Mouse (Mus musculus) limb, embryonic 13.5 days (tissue): Measurements from ENCODE around the gene Ly75. TPM values are rescaled to one million over a fixed set of nuclear protein-coding genes. Genes with fewer than 3 reads are reported as not detected.

Source experiments
- ATAC-seq: fragments of 200-750 bp; cut with Nextera tagmentation; 2 replicates; pipeline ENCODE4 v1.8.0; 2017; ENCODE audit warnings: low read depth, moderate number of reproducible peaks, moderate TSS enrichment; ENCODE audit not compliant: low FRiP score
- H3K27ac ChIP-seq: fragments of 300-500 bp; sonication (generic); 2 replicates; pipeline ENCODE4 v1.5.1; 2015; ENCODE audit warnings: inconsistent platforms, mild to moderate bottlenecking, moderate library complexity
- H3K27me3 ChIP-seq: fragments of 300-500 bp; sonication (generic); 2 replicates; pipeline ENCODE4 v1.6.1; 2015; ENCODE audit warnings: mild to moderate bottlenecking, inconsistent platforms
- H3K36me3 ChIP-seq: fragments of 300-500 bp; sonication (generic); 2 replicates; pipeline ENCODE4 v1.6.1; 2015; ENCODE audit warnings: inconsistent platforms, mild to moderate bottlenecking, moderate library complexity
- H3K4me1 ChIP-seq: fragments of 300-500 bp; sonication (generic); 2 replicates; pipeline ENCODE4 v1.6.1; 2015; ENCODE audit warnings: inconsistent platforms
- H3K4me2 ChIP-seq: fragments of 300-500 bp; sonication (generic); replicated peaks from 2 replicates; pipeline ENCODE4 v1.6.1; 2015; ENCODE audit warnings: inconsistent platforms, mild to moderate bottlenecking, moderate library complexity
- H3K4me3 ChIP-seq: fragments of 300-500 bp; sonication (generic); 2 replicates; pipeline ENCODE4 v1.5.1; 2015; ENCODE audit warnings: moderate library complexity, mild to moderate bottlenecking, inconsistent platforms
- H3K9ac ChIP-seq: fragments of 300-500 bp; sonication (generic); 2 replicates; pipeline ENCODE4 v1.6.1; 2015; ENCODE audit warnings: mild to moderate bottlenecking, inconsistent platforms
- H3K9me3 ChIP-seq: fragments of 300-500 bp; sonication (generic); 2 replicates; pipeline ENCODE4 v1.6.1; 2016; ENCODE audit warnings: inconsistent platforms
- WGBS: fragments of 180-500 bp; shearing (Covaris S2); methylation state at CpG from one replicate; pipeline ENCODE4 v1.1.7; 2015; 5-methylcytosine and 5-hydroxymethylcytosine counted together
- polyA plus RNA-seq: library from polyadenylated mRNA; unstranded; fragments of >200 nt; fragmentation: Nextera tagmentation; extraction: Ambion mirVana; gene quantifications from 2 replicates; pipeline ENCODE4 v1.2.1, GENCODE M21; 2015

Ly75 gene
- polyA plus RNA-seq, 1 experiment from 2014 or later: 2.5 TPM

DNA sequence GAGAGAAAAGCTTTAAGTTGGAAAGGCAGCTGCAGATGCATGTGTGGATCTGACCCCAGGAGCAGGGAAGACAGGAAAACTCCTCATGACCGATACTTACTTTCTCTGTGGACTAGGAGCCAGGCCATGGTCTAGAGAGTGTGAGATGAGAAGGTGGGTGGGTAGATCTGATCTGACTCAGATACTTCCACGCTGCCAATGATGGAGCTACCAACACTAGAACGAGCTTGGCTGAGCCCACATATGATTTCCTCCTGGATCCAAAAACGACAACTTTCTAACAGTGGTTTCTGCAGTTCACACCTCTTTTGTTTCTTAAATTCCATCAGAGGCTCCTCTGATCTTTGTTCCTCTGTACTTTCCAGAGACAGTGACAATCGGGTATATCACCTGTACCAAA is 18.6 kb upstream of the Ly75 start:
- H3K36me3 ChIP-seq: no peaks in the 10 kb centered on the region
- WGBS: 70% methylated on average over 5 of the region's 5 CpGs
- no peak overlapping the region for H3K27ac ChIP-seq
- H3K4me1 ChIP-seq: peaks cover 7% of the 10 kb centered on the region; the same call in 1 of the 2 replicates
- 0 out of 2 replicates have a peak, but pooled peaks cover 3% of the 10 kb centered on the region for H3K9me3 ChIP-seq
- no peak overlapping the region for H3K4me3 ChIP-seq
- no peak for ATAC-seq
- no peak overlapping the region for H3K9ac ChIP-seq
- no peak overlapping the region for H3K4me2 ChIP-seq
- no peaks in the 10 kb centered on the region for H3K27me3 ChIP-seq

DNA sequence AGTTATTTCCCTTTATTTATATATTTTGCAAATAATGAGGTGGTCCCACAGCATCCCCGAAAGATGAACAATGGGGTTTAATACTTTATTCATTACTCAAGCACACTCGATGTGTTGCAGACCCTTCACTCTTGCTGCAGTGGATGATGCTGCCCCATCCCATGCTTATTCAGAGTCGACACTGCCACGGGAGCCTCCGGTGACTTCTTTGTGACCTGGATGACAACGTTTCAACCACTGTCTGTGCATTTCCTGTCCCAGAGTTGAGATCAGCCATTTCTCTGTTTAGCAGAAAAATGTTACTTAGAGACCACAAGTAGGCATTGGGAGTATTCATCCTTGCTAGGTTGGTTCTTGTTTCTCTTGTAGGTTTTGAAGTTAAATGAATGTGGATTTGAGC is 10.7 kb upstream of the Ly75 start:
- Histone ChIP-seq H3K27me3 (no peaks in the 10 kb centered on the region), H3K27ac (no peak overlapping the region), H3K9me3 (0 out of 2 replicates have a peak, but pooled peaks cover 1% of the 10 kb centered on the region), H3K4me2 (no peak overlapping the region), H3K4me1 (peaks cover 7% of the 10 kb centered on the region; the same call in 1 of the 2 replicates), H3K36me3 (no peaks in the 10 kb centered on the region), H3K9ac (no peak overlapping the region), H3K4me3 (no peak overlapping the region)
- WGBS: 74% methylated on average over 6 of the region's 6 CpGs
- no peak for ATAC-seq

DNA sequence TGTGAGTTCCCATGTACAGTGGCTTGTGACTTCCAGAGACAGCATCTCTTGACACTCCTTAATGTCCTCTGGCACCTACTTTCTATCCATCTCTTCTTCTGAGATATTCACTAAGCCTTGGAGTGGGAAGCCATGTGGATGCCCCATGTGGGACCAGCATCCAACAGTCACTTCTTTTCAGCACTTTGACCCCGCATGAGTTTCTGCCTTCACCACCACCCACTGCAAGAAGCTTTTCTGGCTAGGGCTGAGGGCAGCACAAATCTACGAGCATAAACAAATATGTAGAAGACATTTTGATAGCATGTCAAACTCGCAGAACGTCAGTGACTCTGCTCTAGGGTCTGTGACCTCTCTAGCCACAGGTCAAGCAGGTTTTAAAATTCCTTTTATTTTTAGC is 9.2 kb upstream of the Ly75 start:
- Histone ChIP-seq H3K4me2 (no peak overlapping the region), H3K27ac (no peak overlapping the region), H3K9ac (no peak overlapping the region), H3K27me3 (no peaks in the 10 kb centered on the region), H3K4me1 (no peaks in the 10 kb centered on the region), H3K4me3 (no peak overlapping the region), H3K9me3 (no peaks in the 10 kb centered on the region), H3K36me3 (no peaks in the 10 kb centered on the region)
- 86% methylated on average over 4 of the region's 4 CpGs for WGBS
- ATAC-seq: no peak

DNA sequence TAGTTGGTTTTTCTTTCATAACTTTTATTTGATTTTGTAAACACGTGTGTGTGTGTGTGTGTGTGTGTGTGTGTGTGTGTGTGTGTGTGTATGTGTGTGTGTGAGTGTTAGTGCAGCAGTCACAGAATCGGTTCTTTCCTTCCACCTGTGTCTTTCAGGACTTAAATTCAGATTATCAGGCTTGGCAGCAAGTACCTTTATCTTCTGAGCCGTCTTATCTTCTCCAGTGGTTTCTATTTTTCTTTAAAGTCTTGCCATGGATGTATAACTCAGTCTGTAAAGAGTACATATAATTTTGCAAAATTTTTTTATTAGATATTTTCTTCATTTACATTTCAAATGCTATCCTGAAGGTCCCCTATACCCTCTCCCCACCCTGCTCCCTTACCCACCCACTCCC is 4.3 kb upstream of the Ly75 start:
- WGBS: 76% methylated on average over 3 of the region's 3 CpGs
- Histone ChIP-seq H3K9me3 (no peaks in the 10 kb centered on the region), H3K27me3 (peaks cover 8% of the 10 kb centered on the region; the same call in 1 of the 2 replicates), H3K27ac (no peak overlapping the region), H3K36me3 (no peaks in the 10 kb centered on the region), H3K4me2 (no peak overlapping the region), H3K4me3 (no peak overlapping the region), H3K4me1 (peaks cover 5% of the 10 kb centered on the region; the same call in 1 of the 2 replicates), H3K9ac (no peak overlapping the region)
- no peak for ATAC-seq

DNA sequence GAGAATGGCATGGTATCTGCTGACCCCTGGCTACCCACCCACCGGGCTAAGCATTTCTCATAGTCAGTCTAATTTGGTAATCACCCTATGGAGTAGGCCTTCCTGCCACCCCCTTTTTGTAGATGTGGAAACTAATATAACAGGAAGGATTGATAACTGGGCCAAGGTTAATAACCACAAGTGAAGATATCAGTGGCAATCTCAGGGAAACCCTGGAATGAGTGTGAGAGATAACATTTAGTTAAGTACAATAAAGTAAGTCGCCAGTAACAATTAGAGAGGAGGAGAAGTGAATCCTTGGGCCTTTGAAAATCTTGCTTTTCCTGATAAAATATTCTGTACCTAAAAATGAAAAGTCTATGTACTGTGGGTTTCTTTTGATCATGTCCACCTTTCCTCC is 3.7 kb upstream of the Ly75 start:
- WGBS: 79% methylated on average over 2 of the region's 2 CpGs
- no peak for ATAC-seq

DNA sequence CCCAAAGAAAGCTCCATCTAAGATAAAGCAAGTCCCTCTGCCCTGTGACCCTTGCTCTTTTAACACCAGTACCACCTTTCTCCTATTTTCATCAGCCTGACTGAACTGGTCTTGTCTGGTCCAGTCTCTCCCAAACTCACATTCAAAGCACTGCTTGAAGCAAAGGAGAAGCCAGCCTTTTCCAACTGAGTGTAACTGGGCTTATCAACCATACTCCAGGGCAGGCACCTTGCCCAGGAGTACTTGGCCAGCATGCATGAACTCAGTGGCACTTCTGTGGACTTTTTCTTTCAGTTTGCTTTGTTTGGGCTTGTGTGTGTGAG is 1.6 kb upstream of the Ly75 start:
- no peak for ATAC-seq

More for the DNA sequence above, 3.7 kb upstream of the Ly75 start:
- no peaks in the 10 kb centered on the region for H3K36me3 ChIP-seq
- H3K4me3 ChIP-seq: no peak overlapping the region
- H3K9ac ChIP-seq: no peak overlapping the region
- peaks cover 6% of the 10 kb centered on the region; the same call in 1 of the 2 replicates for H3K4me1 ChIP-seq
- no peak overlapping the region for H3K27ac ChIP-seq
- H3K27me3 ChIP-seq: peaks cover 8% of the 10 kb centered on the region; the same call in 1 of the 2 replicates
- no peaks in the 10 kb centered on the region for H3K9me3 ChIP-seq
- H3K4me2 ChIP-seq: no peak overlapping the region

DNA sequence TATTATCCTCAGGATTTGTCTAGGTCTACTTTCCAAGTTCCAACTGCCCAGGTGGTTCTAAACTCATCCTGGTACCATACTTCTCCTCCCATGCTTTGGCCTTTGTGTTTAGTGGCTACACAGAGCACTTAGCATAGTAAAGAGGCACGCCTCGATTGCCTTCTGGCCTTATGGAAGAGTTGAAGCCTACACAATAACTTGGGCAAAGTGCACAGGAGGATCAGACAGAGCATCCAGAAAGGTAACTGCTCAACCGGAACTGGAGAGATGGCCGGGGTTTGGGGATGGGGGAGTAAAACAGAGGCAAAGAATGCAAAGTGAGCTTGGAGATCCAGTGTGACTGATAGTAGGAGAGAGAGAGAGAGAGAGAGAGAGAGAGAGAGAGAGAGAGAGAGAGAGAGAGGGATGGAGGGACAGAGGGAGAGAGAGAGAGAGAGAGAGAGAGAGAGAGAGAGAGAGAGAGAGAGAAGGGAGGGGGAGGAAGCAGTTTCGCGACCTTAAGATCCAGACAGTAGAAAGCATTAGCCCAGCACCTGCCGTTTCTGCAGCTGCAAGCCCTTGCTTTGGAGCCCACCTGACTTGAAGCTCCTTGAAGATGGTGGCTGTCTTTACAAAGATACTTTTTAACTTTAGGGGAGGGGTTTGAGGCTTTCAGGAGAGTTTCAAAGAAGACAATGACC is 1.1 kb upstream of the Ly75 start:
- no peak for ATAC-seq
- Histone ChIP-seq H3K9ac (no peak overlapping the region), H3K4me3 (no peak overlapping the region), H3K4me2 (no peak overlapping the region), H3K4me1 (peaks cover 6% of the 10 kb centered on the region; the same call in 1 of the 2 replicates), H3K9me3 (no peaks in the 10 kb centered on the region), H3K27ac (no peak overlapping the region), H3K36me3 (no peaks in the 10 kb centered on the region), H3K27me3 (peaks cover 8% of the 10 kb centered on the region; the same call in 1 of the 2 replicates)
- 45% methylated on average over 7 of the region's 7 CpGs for WGBS

More for the DNA sequence above, 1.6 kb upstream of the Ly75 start:
- no peak overlapping the region for H3K27ac ChIP-seq
- no peaks in the 10 kb centered on the region for H3K36me3 ChIP-seq
- peaks cover 6% of the 10 kb centered on the region; the same call in 1 of the 2 replicates for H3K4me1 ChIP-seq
- no peaks in the 10 kb centered on the region for H3K9me3 ChIP-seq
- H3K27me3 ChIP-seq: peaks cover 8% of the 10 kb centered on the region; the same call in 1 of the 2 replicates
- no peak overlapping the region for H3K4me3 ChIP-seq
- H3K4me2 ChIP-seq: no peak overlapping the region
- H3K9ac ChIP-seq: no peak overlapping the region

DNA sequence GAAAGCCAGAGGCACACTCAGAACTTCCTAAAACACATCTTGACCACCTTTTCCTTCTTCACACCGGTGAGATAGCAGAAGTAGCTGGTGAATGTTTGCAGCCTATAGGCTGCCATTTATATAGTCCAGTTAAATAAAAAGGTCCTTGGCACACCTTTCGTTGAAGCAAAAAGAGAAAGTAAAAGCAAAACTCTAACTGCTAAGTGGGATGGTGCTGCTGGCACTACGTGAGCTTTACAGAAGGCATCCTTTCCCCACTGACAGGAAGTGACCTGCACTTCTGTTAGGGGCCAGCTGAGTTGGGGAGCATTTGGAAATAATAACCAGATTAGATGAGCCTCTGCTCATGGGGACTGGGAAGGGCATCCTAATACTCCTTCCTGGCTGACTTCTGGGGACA is 757 bp downstream of the Ly75 start:
- peak overlapping the region; percentile 66 for H3K4me3 ChIP-seq
- no peaks in the 10 kb centered on the region for H3K9me3 ChIP-seq
- H3K9ac ChIP-seq: peak overlapping the region; percentile 72
- H3K36me3 ChIP-seq: no peaks in the 10 kb centered on the region
- 58% methylated on average over 3 of the region's 3 CpGs for WGBS
- H3K27ac ChIP-seq: no peak overlapping the region
- H3K27me3 ChIP-seq: peaks cover 8% of the 10 kb centered on the region; the same call in 1 of the 2 replicates
- ATAC-seq: no peak
- H3K4me2 ChIP-seq: peak overlapping the region; percentile 84
- H3K4me1 ChIP-seq: peaks cover 6% of the 10 kb centered on the region; the same call in 1 of the 2 replicates

DNA sequence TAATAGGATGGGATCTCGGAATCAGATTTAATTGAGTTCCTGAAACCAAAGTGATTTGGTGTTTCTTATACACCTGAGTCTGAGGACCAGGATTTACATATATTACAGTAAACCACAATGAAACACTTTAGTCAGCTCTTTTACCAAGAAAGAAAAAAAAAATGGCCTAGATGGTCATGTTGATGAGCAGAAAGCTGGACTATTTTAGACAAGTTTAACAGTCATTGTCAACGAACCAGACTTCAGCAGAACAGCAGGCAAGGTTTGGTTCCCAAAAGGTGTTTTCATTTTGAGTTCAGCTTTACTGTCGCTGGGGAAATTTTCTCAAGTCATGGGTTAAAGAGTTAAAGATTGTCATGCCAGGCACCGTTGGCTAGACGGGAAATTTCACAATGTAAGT is 5.8 kb downstream of the Ly75 start:
- no peak overlapping the region for H3K4me2 ChIP-seq
- H3K27ac ChIP-seq: no peak overlapping the region
- H3K36me3 ChIP-seq: no peaks in the 10 kb centered on the region
- H3K9ac ChIP-seq: no peak overlapping the region
- no peak overlapping the region for H3K4me3 ChIP-seq
- no peaks in the 10 kb centered on the region for H3K9me3 ChIP-seq
- H3K4me1 ChIP-seq: no peaks in the 10 kb centered on the region
- no peak for ATAC-seq
- 86% methylated on average over 5 of the region's 5 CpGs for WGBS
- no peaks in the 10 kb centered on the region for H3K27me3 ChIP-seq

DNA sequence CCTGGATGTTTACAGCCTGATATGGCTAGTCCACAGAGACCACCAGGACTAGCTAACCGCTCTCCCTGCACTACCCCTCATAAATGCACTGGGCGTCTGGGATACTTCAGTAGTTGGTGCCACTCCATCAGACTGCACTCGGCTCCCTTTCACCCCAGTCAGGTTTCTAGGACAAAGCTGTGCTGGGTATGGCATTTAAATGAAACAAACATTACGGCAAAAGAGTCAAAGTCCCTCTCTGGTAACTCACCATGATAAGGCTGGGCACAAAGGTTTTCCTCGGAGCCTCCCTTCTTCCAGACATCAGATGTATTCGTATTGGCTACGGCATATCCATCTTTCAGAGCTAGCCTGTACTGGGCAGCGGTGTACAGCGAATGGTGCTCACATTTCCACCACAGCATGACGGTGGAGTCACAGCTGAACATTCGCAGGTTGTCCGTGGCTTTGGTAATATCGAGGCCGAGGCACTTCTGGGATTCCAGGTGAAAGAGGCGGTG is 7.4 kb downstream of the Ly75 start:
- Histone ChIP-seq H3K4me1 (no peaks in the 10 kb centered on the region), H3K27me3 (no peaks in the 10 kb centered on the region), H3K9ac (no peak overlapping the region), H3K4me3 (no peak overlapping the region), H3K27ac (no peak overlapping the region), H3K4me2 (no peak overlapping the region), H3K9me3 (no peaks in the 10 kb centered on the region), H3K36me3 (no peaks in the 10 kb centered on the region)
- no peak for ATAC-seq
- WGBS: 92% methylated on average over 15 of the region's 15 CpGs

DNA sequence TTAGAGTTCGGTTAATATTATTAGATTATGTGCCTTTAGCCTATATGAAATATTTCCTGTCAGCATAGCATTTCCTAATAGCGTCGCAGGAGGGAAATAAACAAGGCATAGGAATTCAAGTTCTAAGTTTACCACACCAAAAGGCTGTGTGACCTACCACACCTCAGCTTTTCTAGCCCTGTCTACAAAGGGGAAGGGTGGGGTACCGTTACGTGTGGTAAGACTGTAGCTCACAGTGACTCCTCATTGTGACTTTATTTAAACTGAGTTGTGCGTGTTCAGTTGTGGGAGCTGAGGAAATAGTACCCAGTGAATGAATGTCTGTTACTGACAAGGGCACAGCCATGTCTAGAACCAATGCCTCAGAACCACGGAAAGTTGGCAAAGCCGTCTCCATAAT is 8.0 kb downstream of the Ly75 start:
- no peak overlapping the region for H3K4me3 ChIP-seq
- no peaks in the 10 kb centered on the region for H3K36me3 ChIP-seq
- no peak for ATAC-seq
- 89% methylated on average over 8 of the region's 8 CpGs for WGBS
- H3K27ac ChIP-seq: no peak overlapping the region
- H3K4me2 ChIP-seq: no peak overlapping the region
- H3K4me1 ChIP-seq: no peaks in the 10 kb centered on the region
- no peak overlapping the region for H3K9ac ChIP-seq
- H3K27me3 ChIP-seq: no peaks in the 10 kb centered on the region
- H3K9me3 ChIP-seq: no peaks in the 10 kb centered on the region

DNA sequence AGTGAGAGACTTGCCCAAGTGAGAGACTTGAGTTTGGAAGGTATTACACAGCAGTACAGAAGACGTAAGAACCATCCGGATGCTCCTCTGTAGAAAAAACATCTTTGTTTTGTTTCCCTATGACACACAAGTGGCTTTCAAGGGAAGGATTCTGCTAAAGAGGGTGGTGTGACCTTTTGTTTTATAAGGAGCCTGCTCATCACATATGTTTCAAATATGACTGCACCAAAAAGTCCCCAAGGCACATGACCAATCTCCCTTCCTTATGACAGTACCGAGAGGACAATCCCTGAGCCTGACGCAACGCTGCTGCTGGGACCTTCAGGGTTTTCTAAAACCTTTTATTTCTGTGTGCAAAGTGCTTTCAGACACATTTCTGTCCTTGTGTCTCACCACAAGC is 12.9 kb downstream of the Ly75 start:
- Histone ChIP-seq H3K4me2 (no peak overlapping the region), H3K27ac (no peak overlapping the region), H3K9ac (no peak overlapping the region), H3K4me1 (no peaks in the 10 kb centered on the region), H3K4me3 (no peak overlapping the region), H3K36me3 (no peaks in the 10 kb centered on the region), H3K9me3 (no peaks in the 10 kb centered on the region), H3K27me3 (no peaks in the 10 kb centered on the region)
- ATAC-seq: no peak
- 97% methylated on average over 5 of the region's 5 CpGs for WGBS

DNA sequence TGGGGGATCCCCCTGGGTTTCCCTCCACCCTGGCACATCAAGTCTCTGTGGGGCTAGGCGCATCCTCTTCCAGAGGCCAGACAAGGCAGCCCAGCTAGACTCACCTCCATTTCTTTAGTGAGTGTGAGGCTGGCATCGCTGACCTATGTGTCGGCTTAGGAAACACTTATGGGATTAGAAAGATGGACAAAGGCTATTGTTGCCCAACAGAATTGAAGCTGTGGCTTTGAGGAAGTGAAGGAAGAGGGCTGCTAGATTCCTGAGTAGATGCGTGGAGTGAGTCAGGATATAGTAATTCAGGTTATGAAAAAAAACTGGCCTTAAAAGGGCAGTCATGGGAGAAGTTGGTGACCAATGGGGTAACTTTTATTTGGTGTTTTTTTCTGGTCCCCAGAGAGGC is 13.6 kb downstream of the Ly75 start:
- 90% methylated on average over 4 of the region's 4 CpGs for WGBS
- Histone ChIP-seq H3K9ac (no peak overlapping the region), H3K4me3 (no peak overlapping the region), H3K36me3 (no peaks in the 10 kb centered on the region), H3K4me1 (no peaks in the 10 kb centered on the region), H3K9me3 (no peaks in the 10 kb centered on the region), H3K27me3 (no peaks in the 10 kb centered on the region), H3K27ac (no peak overlapping the region), H3K4me2 (no peak overlapping the region)
- no peak for ATAC-seq
